In genomic region chr11:61043055-61043992, GRCm38 (mm10) we compare ENCODE assay signal across 9 mouse cellular contexts. TPM values are rescaled to one million over a fixed set of nuclear protein-coding genes. Genes with fewer than 3 reads are reported as not detected.
DNase-seq lines count a peak whose midpoint lies in the region; ATAC-seq and TF ChIP-seq lines count a peak whose summit lies in the region.
"Had no signal": no experiment of that assay in that cellular context is flagged by ENCODE, and none has a peak within 500 bp of the region (broad histone marks: within the 10 kb centered on the region; RNA-seq: fewer than 3 reads in every experiment).

No protein-coding gene starts in this region.

- 77% methylated on average over 11 of the region's 12 CpGs for WGBS in embryonic facial prominence, embryonic 14.5 days
- WGBS in liver, embryonic 12.5 days (ENCODE audit: insufficient replicate concordance) = 65% methylated on average over 12 of the region's 12 CpGs

- H3K27ac ChIP-seq in layer of hippocampus, adult 2 months = no peak overlapping the region
- no peak overlapping the region for H3K27ac ChIP-seq in embryonic facial prominence, embryonic 14.5 days (replicated peaks; ENCODE audit: low read depth, low read length)
- H3K27ac ChIP-seq in liver, embryonic 12.5 days = no peak overlapping the region
- H3K27ac ChIP-seq: liver, embryonic 13.5 days had no signal

- H3K4me3 ChIP-seq in layer of hippocampus, adult 2 months = no peak overlapping the region
- H3K4me3 ChIP-seq in embryonic facial prominence, embryonic 14.5 days (ENCODE audit: low read depth, low read length) = no peak overlapping the region
- no peak overlapping the region for H3K4me3 ChIP-seq in liver, embryonic 12.5 days
- H3K4me3 ChIP-seq: liver, embryonic 13.5 days had no signal

- H3K9me3 ChIP-seq in embryonic facial prominence, embryonic 14.5 days (ENCODE audit: control insufficient read depth, low read length) = no peaks in the 10 kb centered on the region
- no peaks in the 10 kb centered on the region for H3K9me3 ChIP-seq in liver, embryonic 12.5 days (replicated peaks)
- H3K9me3 ChIP-seq: liver, embryonic 13.5 days had no signal

- no peaks in the 10 kb centered on the region for H3K27me3 ChIP-seq in embryonic facial prominence, embryonic 14.5 days (replicated peaks; ENCODE audit: control insufficient read depth, insufficient read depth, low read length)
- peaks cover 25% of the 10 kb centered on the region for H3K27me3 ChIP-seq in liver, embryonic 12.5 days (replicated peaks)

- no peak overlapping the region for H3K9ac ChIP-seq in embryonic facial prominence, embryonic 14.5 days (ENCODE audit: low read depth, low read length)
- H3K9ac ChIP-seq in liver, embryonic 12.5 days = no peak overlapping the region
- H3K9ac ChIP-seq: liver, embryonic 13.5 days had no signal

- no peaks in the 10 kb centered on the region for H3K4me1 ChIP-seq in embryonic facial prominence, embryonic 14.5 days (ENCODE audit: control insufficient read depth, insufficient read depth, low read length)
- H3K4me1 ChIP-seq in liver, embryonic 12.5 days = peaks cover 15% of the 10 kb centered on the region

- peak; percentile 76 for TF ChIP-seq CTCF in layer of hippocampus, adult 2 months (conservative IDR thresholded peaks at IDR 0.05)

- no peak for ATAC-seq in embryonic facial prominence, embryonic 14.5 days (ENCODE audit: low read depth)
- no peak for ATAC-seq in liver, embryonic 12.5 days

- H3K4me2 ChIP-seq in embryonic facial prominence, embryonic 14.5 days (ENCODE audit: low read depth, low read length) = no peak overlapping the region
- peak overlapping the region; percentile 10 for H3K4me2 ChIP-seq in liver, embryonic 12.5 days
- H3K4me2 ChIP-seq: liver, embryonic 13.5 days had no signal

- DNase-seq in layer of hippocampus, adult 2 months (ENCODE audit: low spot score in 2 of 2) = no peak
- no peak for DNase-seq in layer of hippocampus, postnatal 25 days (ENCODE audit: extremely low spot score in 1 of 2, low spot score in 1 of 2)
- peak; percentile 31 for DNase-seq in NIH3T3 (ENCODE audit: low read depth)
- DNase-seq in embryonic facial prominence, embryonic 14.5 days (ENCODE audit: low spot score) = peak; percentile 41
- no peak for DNase-seq in adrenal gland, adult 2 months
- no peak for DNase-seq in c-Kit-positive CD71-positive TER-119-positive erythroid progenitor cells, embryonic 14.5 days (ENCODE audit: low spot score)
- DNase-seq in layer of hippocampus, adult 8-10 months (ENCODE audit: low spot score in 2 of 2) = no peak
- DNase-seq: liver, embryonic 13.5 days had no signal

- H3K36me3 ChIP-seq in embryonic facial prominence, embryonic 14.5 days (ENCODE audit: control insufficient read depth, insufficient read depth, low read length) = no peaks in the 10 kb centered on the region
- no peaks in the 10 kb centered on the region for H3K36me3 ChIP-seq in liver, embryonic 12.5 days
- H3K36me3 ChIP-seq: liver, embryonic 13.5 days had no signal

RNA-seq across cellular contexts. Expression of gene Kcnj12, which starts 21.0 kb away (rescaled TPM):
- 1 to 10 TPM; 5.2 to 7.4 TPM for total RNA-seq in layer of hippocampus, adult 2 months (2021)
- 1 to 10 TPM; 6.4 to 7.0 TPM for total RNA-seq in layer of hippocampus, postnatal 25 days (2021)
- 1.5 and 1.6 TPM in 2 replicates for polyA plus RNA-seq in embryonic facial prominence, embryonic 14.5 days (2014; fragmentation: Nextera tagmentation; extraction: Ambion mirVana)
- 0.07 TPM in 1 of 2 replicates, not detected in the other for polyA plus RNA-seq in liver, embryonic 12.5 days (2016; fragmentation: Nextera tagmentation; extraction: Ambion mirVana)
- total RNA-seq in adrenal gland, adult 2 months (2021) = 1 to 10 TPM; 1.5 to 3.1 TPM
- 5.0 and 5.1 TPM in 2 replicates for polyA plus RNA-seq in adrenal gland, adult 2 months (2012; rRNA removed)
- 1 to 10 TPM; 6.7 to 7.8 (median 7.4) TPM for total RNA-seq in layer of hippocampus, adult 8-10 months (2022)

Comparison
In these comparisons a context has a peak if more than half of its experiments do, and no peak if none do; other contexts are left out.
1. DNase-seq: peak in NIH3T3 (single experiment) and embryonic facial prominence, embryonic 14.5 days (single experiment); none in layer of hippocampus, adult 2 months (0 of 2), layer of hippocampus, postnatal 25 days (0 of 2), adrenal gland, adult 2 months (single experiment), c-Kit-positive CD71-positive TER-119-positive erythroid progenitor cells, embryonic 14.5 days (single experiment) and layer of hippocampus, adult 8-10 months (0 of 2).